Mouse (Mus musculus) CH12.LX (cell line): Measurements from ENCODE around the gene Tead1.

Experiments
- CTCF ChIP-seq, 2 experiments: IDR thresholded peaks in 1 of 2; conservative IDR thresholded peaks in 1 of 2; 2 replicates each; pipeline ENCODE4 v1.5.1; 2011 to 2012; ENCODE audit warnings: low read depth in 2 of 2, low read length in 2 of 2, improper control_type of control experiment in 1 of 2, inconsistent platforms in 1 of 2, mild to moderate bottlenecking in 1 of 2, moderate library complexity in 1 of 2
- HCFC1 ChIP-seq: IDR thresholded peaks from 2 replicates; pipeline ENCODE4 v1.6.1; 2012; ENCODE audit warnings: low read depth, mild to moderate bottlenecking, inconsistent platforms, low read length, improper control_type of control experiment
- IRF4 ChIP-seq: IDR thresholded peaks from 2 replicates; pipeline ENCODE4 v1.6.1; 2014; ENCODE audit warnings: low read depth, mild to moderate bottlenecking, inconsistent platforms, low read length, improper control_type of control experiment
- POLR2A ChIP-seq: IDR thresholded peaks from 2 replicates; pipeline ENCODE4 v1.6.1; 2011; ENCODE audit warnings: low read depth, mild to moderate bottlenecking, improper control_type of control experiment, low read length
- USF1 ChIP-seq: IDR thresholded peaks from 2 replicates; pipeline ENCODE4 v1.6.1; 2014; ENCODE audit warnings: low read depth, mild to moderate bottlenecking, inconsistent platforms, low read length, improper control_type of control experiment
- ZMIZ1 ChIP-seq: IDR thresholded peaks from 2 replicates; pipeline ENCODE4 v1.6.1; 2012; ENCODE audit warnings: low read depth, mild to moderate bottlenecking, inconsistent platforms, low read length, improper control_type of control experiment

DNA sequence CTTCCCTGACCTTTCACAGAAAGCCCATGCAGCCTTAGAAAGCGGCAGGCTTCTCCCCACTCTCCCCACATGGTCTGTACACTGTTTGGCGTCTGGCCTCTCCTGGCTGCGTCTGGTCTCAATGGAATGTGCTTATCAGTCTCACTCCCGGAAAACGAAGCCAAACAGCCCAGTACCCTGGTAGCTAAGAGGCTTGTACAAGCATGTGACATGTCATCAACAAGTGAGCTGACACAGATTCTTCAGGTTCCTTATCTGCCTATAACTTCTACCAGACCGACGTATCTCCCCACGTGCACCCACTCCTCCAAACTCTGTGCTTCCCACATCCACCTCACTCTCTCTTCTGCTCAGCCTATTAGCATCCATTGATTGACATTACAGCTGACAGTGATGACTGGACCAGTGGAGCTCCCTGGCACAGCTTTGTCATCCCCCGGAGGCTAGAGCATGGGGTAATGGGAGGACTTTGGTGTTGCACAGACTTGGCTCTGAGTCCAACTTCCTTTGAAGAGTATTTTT lies 22.9 kb upstream of the Tead1 start:
- TF ChIP-seq IRF4 (no peak), POLR2A (no peak), CTCF (conservative IDR thresholded peaks at IDR 0.05 in 1 of 2, IDR thresholded peaks at IDR 0.05 in 1 of 2; ENCODE audit: low read depth in 2 of 2, low read length in 2 of 2) (no peak), HCFC1 (no peak), ZMIZ1 (no peak), USF1 (no peak)
